Mouse (Mus musculus) c-Kit-positive CD71-negative TER-119-negative erythroid progenitor cells, embryonic 14.5 days (primary cell): ENCODE data around the gene Efemp2.

Experiments
- DNase-seq: peaks from one replicate; pipeline ENCODE4 v3.0.0-alpha.2; 2013; ENCODE audit warnings: low read depth

Efemp2 gene

GRCm38 (mm10) chr19:5473720-5474119 is at the start of gene Efemp2:
Efemp2 (plus strand) TSS chr19:5473954.
- no peak for DNase-seq

- DNase-seq, result no peak
These were observed 49.5 kb upstream of the Efemp2 start for GRCm38 (mm10) chr19:5424092-5424781.

- DNase-seq, result peak; percentile 92
These were observed 48.7 kb upstream of the Efemp2 start, which contains the start of the genes Drap1 and AI837181 for GRCm38 (mm10) chr19:5424782-5425741. Drap1 (minus strand) TSS chr19:5424979. AI837181 (plus strand) TSS chr19:5425144.

GRCm38 (mm10) chr19:5425906-5426565 is 47.7 kb upstream of the Efemp2 start:
- no peak for DNase-seq

- no peak for DNase-seq
These were observed 47.0 kb upstream of the Efemp2 start for GRCm38 (mm10) chr19:5426640-5427290.

GRCm38 (mm10) chr19:5428083-5428482 is 45.7 kb upstream of the Efemp2 start:
- DNase-seq, result no peak

GRCm38 (mm10) chr19:5429219-5429618 is 44.5 kb upstream of the Efemp2 start:
- no peak for DNase-seq

- no peak for DNase-seq
These were observed 43.9 kb upstream of the Efemp2 start for GRCm38 (mm10) chr19:5429806-5430205.

- DNase-seq, result no peak
These were observed 43.3 kb upstream of the Efemp2 start for GRCm38 (mm10) chr19:5430408-5430807.

GRCm38 (mm10) chr19:5431911-5432464 is 41.8 kb upstream of the Efemp2 start:
- DNase-seq, result no peak

- peak; percentile 52 for DNase-seq
These were observed 40.5 kb upstream of the Efemp2 start for GRCm38 (mm10) chr19:5432992-5433852.

GRCm38 (mm10) chr19:5433951-5434350 is 39.8 kb upstream of the Efemp2 start:
- DNase-seq, result no peak

- DNase-seq, result no peak
These were observed 29.3 kb upstream of the Efemp2 start for GRCm38 (mm10) chr19:5444371-5444908.

- no peak for DNase-seq
These were observed 28.8 kb upstream of the Efemp2 start for GRCm38 (mm10) chr19:5444954-5445353.

- DNase-seq, result no peak
These were observed 28.0 kb upstream of the Efemp2 start for GRCm38 (mm10) chr19:5445747-5446146.

GRCm38 (mm10) chr19:5447515-5448353 is 26.0 kb upstream of the Efemp2 start, which contains the start of gene Fosl1:
Fosl1 (plus strand) TSS chr19:5447547.
- DNase-seq, result peak; percentile 49

- no peak for DNase-seq
These were observed 25.2 kb upstream of the Efemp2 start for GRCm38 (mm10) chr19:5448354-5449150.

- DNase-seq, result no peak
These were observed 24.1 kb upstream of the Efemp2 start for GRCm38 (mm10) chr19:5449673-5450072.
